Mouse (Mus musculus) c-Kit-negative CD71-positive TER-119-positive erythroid progenitor cells, embryonic 14.5 days (primary cell): Measurements from ENCODE around the gene Krtap1-5.
"Not testable (repeated sequence)": the region's sequence is repeated elsewhere in the genome, so short reads cannot be mapped to it uniquely, and the experiment has no call there.

Experiments used
- DNase-seq: peaks from one replicate; pipeline ENCODE4 v3.0.0-alpha.2; 2013; ENCODE audit warnings: low read depth, low spot score

Gene Krtap1-5

GRCm38 (mm10) chr11:99580636-99581035, at the start of gene Krtap1-5:
TSS of gene Krtap1-5 (minus strand) at chr11:99581016.
- no peak for DNase-seq

GRCm38 (mm10) chr11:99628138-99628537, 47.3 kb upstream of the Krtap1-5 start, which contains the start of gene Krtap4-1:
TSS of gene Krtap4-1 (minus strand) at chr11:99628238.
- DNase-seq = no peak

GRCm38 (mm10) chr11:99620335-99620734, 39.5 kb upstream of the Krtap1-5 start, which contains the start of gene Gm11562:
TSS of gene Gm11562 (minus strand) at chr11:99620435.
- DNase-seq = no peak

- DNase-seq = no peak
These were observed 34.1 kb upstream of the Krtap1-5 start, which contains the start of gene Krtap2-4 for GRCm38 (mm10) chr11:99614796-99615363. TSS of gene Krtap2-4 (minus strand) at chr11:99614846.

GRCm38 (mm10) chr11:99610089-99610488, 29.3 kb upstream of the Krtap1-5 start, which contains the start of gene Gm11937:
TSS of gene Gm11937 (minus strand) at chr11:99610189.
- not testable (repeated sequence) for DNase-seq

GRCm38 (mm10) chr11:99609126-99609525, 28.3 kb upstream of the Krtap1-5 start:
- DNase-seq = no peak

- not testable (repeated sequence) for DNase-seq
These were observed 22.4 kb upstream of the Krtap1-5 start, which contains the start of gene Gm11938 for GRCm38 (mm10) chr11:99603208-99603607. TSS of gene Gm11938 (minus strand) at chr11:99603308.

GRCm38 (mm10) chr11:99597742-99598141, 16.9 kb upstream of the Krtap1-5 start, which contains the start of gene Krtap9-3:
TSS of gene Krtap9-3 (minus strand) at chr11:99598105.
- not testable (repeated sequence) for DNase-seq

GRCm38 (mm10) chr11:99590981-99591380, 10.2 kb upstream of the Krtap1-5 start, which contains the start of gene Krtap1-3:
TSS of gene Krtap1-3 (minus strand) at chr11:99591339.
- DNase-seq = no peak

- DNase-seq = no peak
These were observed 4.3 kb upstream of the Krtap1-5 start for GRCm38 (mm10) chr11:99585096-99585495.

- no peak for DNase-seq
These were observed 2.5 kb upstream of the Krtap1-5 start, which contains the start of gene Krtap1-4 for GRCm38 (mm10) chr11:99583245-99583704. TSS of gene Krtap1-4 (minus strand) at chr11:99583654.

GRCm38 (mm10) chr11:99581564-99581963, 748 bp upstream of the Krtap1-5 start:
- DNase-seq = no peak

GRCm38 (mm10) chr11:99581051-99581450, 235 bp upstream of the Krtap1-5 start:
- DNase-seq = no peak

GRCm38 (mm10) chr11:99574106-99574505, 6.7 kb downstream of the Krtap1-5 start:
- no peak for DNase-seq

GRCm38 (mm10) chr11:99573164-99573563, 7.7 kb downstream of the Krtap1-5 start:
- DNase-seq = no peak

- no peak for DNase-seq
These were observed 14.3 kb downstream of the Krtap1-5 start, which contains the start of gene Krtap3-1 for GRCm38 (mm10) chr11:99566530-99566929. TSS of gene Krtap3-1 (minus strand) at chr11:99566630.

GRCm38 (mm10) chr11:99562580-99562979, 18.2 kb downstream of the Krtap1-5 start:
- DNase-seq = no peak

- no peak for DNase-seq
These were observed 21.4 kb downstream of the Krtap1-5 start, which contains the start of gene Gm11939 for GRCm38 (mm10) chr11:99559366-99559765. TSS of gene Gm11939 (minus strand) at chr11:99559466.

GRCm38 (mm10) chr11:99557976-99558745, 22.7 kb downstream of the Krtap1-5 start:
- no peak for DNase-seq

GRCm38 (mm10) chr11:99556753-99557152, 24.1 kb downstream of the Krtap1-5 start, which contains the start of gene Krtap3-2:
TSS of gene Krtap3-2 (minus strand) at chr11:99556853.
- no peak for DNase-seq

GRCm38 (mm10) chr11:99556195-99556594, 24.6 kb downstream of the Krtap1-5 start:
- no peak for DNase-seq

- no peak for DNase-seq
These were observed 30.1 kb downstream of the Krtap1-5 start, which contains the start of gene Krtap3-3 for GRCm38 (mm10) chr11:99550765-99551164. TSS of gene Krtap3-3 (minus strand) at chr11:99550865.
